Mouse (Mus musculus): Measurements from ENCODE around the gene Krt18. TPM values are rescaled to one million over a fixed set of nuclear protein-coding genes. Genes with fewer than 3 reads are reported as not detected.
A peak's percentile ranks its signal among the peaks of the same experiment; 100 is the strongest.
"Not testable (repeated sequence)": the region's sequence is repeated elsewhere in the genome, so short reads cannot be mapped to it uniquely, and the experiment has no call there.

The Krt18 gene
- total RNA-seq, 2 experiments from 2014 or later: 0.26 TPM; not detected in 1

GRCm38 (mm10) chr15:102065661-102066325 is 37.8 kb downstream of the Krt18 start:
- DNase-seq (ENCODE audit: low spot score in 2 of 2): peak; percentile 92 to 97

DNA sequence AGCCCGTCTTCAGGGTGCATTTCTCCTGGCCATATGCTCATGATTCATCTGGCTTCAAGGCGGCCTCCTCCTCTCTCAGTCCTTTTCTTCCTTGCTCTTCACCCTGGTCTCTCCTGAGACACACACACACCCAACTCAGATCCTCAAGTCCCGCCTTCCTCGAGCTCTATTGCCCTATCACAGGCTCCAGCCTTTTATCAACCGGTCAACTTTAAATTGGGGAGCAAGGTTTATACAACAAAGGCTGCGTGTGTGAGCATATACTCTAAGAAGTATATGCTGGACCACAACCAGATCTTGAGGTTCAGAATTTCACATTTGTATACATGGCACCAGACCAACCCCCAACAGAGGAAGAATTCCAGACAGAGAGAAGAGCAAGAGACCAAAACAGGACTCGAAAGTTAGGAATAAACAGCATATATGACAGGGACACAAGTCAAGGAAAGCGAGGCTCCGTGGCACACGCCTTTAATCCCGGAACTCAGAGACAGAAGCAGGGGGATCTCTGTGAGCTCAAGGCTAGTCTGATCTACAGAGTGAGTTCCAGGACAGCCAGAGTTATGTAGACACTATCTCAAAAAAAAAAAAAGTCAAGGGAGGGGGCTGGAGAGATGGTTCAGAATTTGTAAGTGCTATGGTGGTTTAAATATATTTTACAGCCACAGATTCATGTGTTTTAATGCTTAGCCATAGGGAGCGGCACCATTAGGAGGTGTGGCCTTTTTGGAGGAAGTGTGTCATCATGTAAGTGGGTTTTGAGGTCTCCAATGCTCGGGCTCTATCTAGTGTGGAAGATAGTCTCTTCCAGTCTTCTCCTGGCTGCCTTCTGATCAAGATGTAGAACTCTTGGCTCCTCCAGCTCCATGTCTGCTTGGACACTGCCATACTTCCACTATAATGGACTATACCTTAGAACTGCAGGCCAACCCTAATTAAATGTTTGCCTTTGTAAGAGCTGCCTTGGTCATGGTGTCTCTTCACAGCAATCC is 42.8 kb downstream of the Krt18 start:
- DNase-seq (ENCODE audit: low spot score in 2 of 2): no peak

DNA sequence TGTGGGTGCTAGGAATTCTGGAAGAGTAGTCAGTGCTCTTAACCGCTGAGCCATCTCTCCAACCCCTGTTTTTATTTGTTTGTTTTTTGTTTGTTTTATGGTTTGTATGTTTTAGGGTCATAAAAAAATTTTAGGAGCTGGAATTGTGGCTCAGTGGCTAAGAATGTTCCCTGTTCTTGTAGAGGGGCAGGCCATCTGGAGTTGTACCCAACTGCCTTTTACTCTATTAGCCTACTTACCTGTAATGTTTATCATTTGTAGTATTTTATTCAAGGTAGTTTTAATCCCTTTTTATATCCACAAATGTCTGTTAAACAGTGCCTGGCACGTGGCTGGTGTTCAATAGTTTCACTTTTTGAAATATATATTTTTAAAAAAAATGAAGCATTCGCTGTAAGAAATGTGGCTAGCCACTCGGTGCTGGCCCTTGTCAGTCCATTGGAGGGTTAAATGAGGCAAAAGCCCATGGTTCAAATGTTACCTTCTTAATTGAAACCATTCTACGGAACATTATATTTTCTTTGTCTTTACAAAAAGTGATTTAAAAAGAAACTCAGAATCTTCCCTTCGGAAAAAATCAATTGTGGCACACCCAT is 45.1 kb downstream of the Krt18 start:
- no peak for DNase-seq (ENCODE audit: low spot score in 2 of 2)

DNA sequence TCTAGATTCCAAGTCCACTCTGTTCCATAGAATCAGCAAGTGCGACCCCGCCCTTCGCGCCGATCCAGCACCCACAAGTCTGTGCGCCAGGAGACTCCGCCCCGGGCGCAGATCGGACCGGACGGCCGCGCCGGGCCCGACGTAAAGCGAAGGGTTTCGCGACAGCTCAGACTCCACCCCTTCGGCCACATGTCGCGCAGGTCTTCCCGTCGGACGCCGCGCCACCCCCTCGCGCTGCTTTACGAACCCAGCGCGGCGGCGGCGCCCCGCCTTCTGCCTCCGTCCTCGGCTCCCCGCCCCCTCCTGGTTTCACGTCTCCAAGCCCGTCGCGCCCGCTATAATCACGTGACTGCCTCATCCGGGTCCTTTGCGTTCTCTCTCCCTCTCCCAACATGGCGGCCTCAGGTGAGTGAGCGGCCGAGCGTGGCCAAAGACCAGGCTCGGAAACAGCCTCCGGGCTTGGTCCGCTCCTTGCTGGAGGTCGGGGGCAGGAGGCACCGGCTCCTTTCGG is 45.6 kb downstream of the Krt18 start, which contains the start of gene Eif4b:
Gene Eif4b (plus strand): TSS at position 215 of the 511 bp plus-strand sequence.
- DNase-seq (ENCODE audit: low spot score in 2 of 2): peak; percentile 99

- peak; percentile 55 to 71 for DNase-seq (ENCODE audit: low spot score in 2 of 2)
Observed at GRCm38 (mm10) chr15:102074070-102074731, 46.2 kb downstream of the Krt18 start.

- no peak for DNase-seq (ENCODE audit: low spot score in 2 of 2)
Observed at GRCm38 (mm10) chr15:102074876-102075585, 47.1 kb downstream of the Krt18 start.

- DNase-seq (ENCODE audit: low spot score in 2 of 2): no peak
Observed at GRCm38 (mm10) chr15:102077111-102077677, 49.2 kb downstream of the Krt18 start.

DNA sequence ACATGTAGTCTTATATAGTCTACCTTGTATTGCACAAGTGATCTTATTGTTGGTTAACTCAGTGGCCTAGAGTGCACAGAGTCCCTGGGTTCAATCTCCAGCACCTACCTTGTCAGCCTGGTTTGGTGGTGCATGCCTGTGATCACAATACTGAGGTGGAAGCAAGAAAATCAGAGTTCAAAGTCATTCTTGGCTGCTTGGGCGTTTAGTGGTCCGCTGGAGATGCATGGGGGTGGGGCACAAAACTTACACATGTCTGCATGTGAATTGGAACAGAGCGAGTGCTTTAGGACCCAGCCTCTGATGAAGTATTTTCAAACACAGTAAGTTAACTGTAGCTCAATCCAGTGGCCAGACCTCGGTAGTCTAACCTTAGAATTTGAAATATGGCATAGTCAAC is 51.2 kb downstream of the Krt18 start:
- no peak for DNase-seq (ENCODE audit: low spot score in 2 of 2)

- not testable (repeated sequence) for DNase-seq (ENCODE audit: low spot score in 2 of 2)
Observed at GRCm38 (mm10) chr15:102079924-102080323, 51.9 kb downstream of the Krt18 start.

DNA sequence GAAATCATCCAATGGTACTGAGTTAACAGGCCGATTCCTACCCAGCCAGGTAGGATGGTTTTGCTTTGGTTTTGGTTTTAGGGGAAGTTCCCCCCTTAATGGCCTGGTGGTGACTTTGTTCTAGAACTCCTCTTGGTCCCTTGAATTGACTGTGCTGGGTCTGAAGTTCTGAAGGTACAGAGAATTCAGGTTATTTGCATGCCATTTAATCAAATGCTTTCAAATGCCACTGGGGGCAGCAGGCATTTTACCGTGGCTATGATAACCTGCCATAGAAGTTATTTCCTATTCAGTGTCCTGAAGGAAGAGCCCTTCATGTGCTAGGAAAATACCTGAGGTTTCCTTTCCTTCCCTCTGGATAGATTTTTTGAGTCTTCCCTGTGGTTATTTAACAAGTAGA is 52.4 kb downstream of the Krt18 start:
- no peak for DNase-seq (ENCODE audit: low spot score in 2 of 2)

Other genes with a start within 250 kb of the Krt18 start
- gene Krt72, start 241.7 kb upstream of the Krt18 start, total RNA-seq (2021): not detected
- gene Krt73, start 225.8 kb upstream of the Krt18 start, total RNA-seq (2021): 1 to 10 TPM; 1.7 TPM
- under 1 TPM; 0.28 to 0.67 TPM for gene Krt2, start 210.0 kb upstream of the Krt18 start, total RNA-seq (2021)
- gene Krt1, start 177.4 kb upstream of the Krt18 start, total RNA-seq (2021): 1 to 10 TPM; 1.7 to 2.6 TPM
- 10 to 100 TPM; 13.4 to 16.9 TPM for gene Krt77, start 158.5 kb upstream of the Krt18 start, total RNA-seq (2021)
- gene Krt76, start 135.3 kb upstream of the Krt18 start, total RNA-seq (2021): not detected
- not detected for gene Krt4, start 103.4 kb upstream of the Krt18 start, total RNA-seq (2021)
- gene Krt79, start 87.9 kb upstream of the Krt18 start, total RNA-seq (2021): not detected
- not detected for gene Krt78, start 73.9 kb upstream of the Krt18 start, total RNA-seq (2021)
- not detected for gene Krt8, start 23.7 kb upstream of the Krt18 start, total RNA-seq (2021)
- gene Eif4b, start 45.6 kb downstream of the Krt18 start, total RNA-seq (2021): 100 to 1,000 TPM; 173 to 179 TPM
- 10 to 100 TPM; 16.0 to 21.8 TPM for gene Tns2, start 72.2 kb downstream of the Krt18 start, total RNA-seq (2021)
- 100 to 1,000 TPM; 153 to 163 TPM for gene Spryd3, start 108.1 kb downstream of the Krt18 start, total RNA-seq (2021)
- 10 to 100 TPM; 60.2 to 61.6 TPM for gene Igfbp6, start 116.2 kb downstream of the Krt18 start, total RNA-seq (2021)
- gene Soat2, start 122.3 kb downstream of the Krt18 start, total RNA-seq (2021): under 1 TPM in 1 of 2 experiments, not detected in 1; 0.30 TPM
- gene Zfp740, start 175.1 kb downstream of the Krt18 start, total RNA-seq (2021): 10 to 100 TPM; 71.0 to 71.7 TPM
- gene Csad, start 176.5 kb downstream of the Krt18 start, total RNA-seq (2021): 10 to 100 TPM; 28.5 to 30.6 TPM
- 1 to 10 TPM in 1 of 2 experiments, under 1 TPM in 1; 0.91 to 1.1 TPM for gene Itgb7, start 203.8 kb downstream of the Krt18 start, total RNA-seq (2021)
- 10 to 100 TPM; 12.8 to 15.7 TPM for gene Rarg, start 229.3 kb downstream of the Krt18 start, total RNA-seq (2021)
- not detected for gene Gm9918, start 242.4 kb downstream of the Krt18 start, total RNA-seq (2021)

All from left cerebral cortex, adult 18-20 months (tissue).